Mouse (Mus musculus) stomach, embryonic 14.5 days (tissue): ENCODE measurements around the gene St6galnac3. TPM values are rescaled to one million over a fixed set of nuclear protein-coding genes. Genes with fewer than 3 reads are reported as not detected.

Source experiments
- ATAC-seq: fragments of 200-750 bp; cut with Nextera tagmentation; 2 replicates; pipeline ENCODE4 v1.8.0; 2017; ENCODE audit warnings: low read depth, moderate TSS enrichment; ENCODE audit not compliant: insufficient number of reproducible peaks, insufficient read depth, low FRiP score
- H3K27ac ChIP-seq: fragments of 300-500 bp; sonication (generic); 2 replicates; pipeline ENCODE4 v1.5.1; 2014; ENCODE audit warnings: mild to moderate bottlenecking, low read length, moderate library complexity, mixed read lengths
- H3K27me3 ChIP-seq: fragments of 300-500 bp; sonication (generic); 2 replicates; pipeline ENCODE4 v1.6.1; 2014; ENCODE audit warnings: low read length, control low read depth, mixed read lengths; ENCODE audit not compliant: control insufficient read depth, insufficient read depth
- H3K36me3 ChIP-seq: fragments of 300-500 bp; sonication (generic); 2 replicates; pipeline ENCODE4 v1.6.1; 2014; ENCODE audit warnings: mild to moderate bottlenecking, control low read depth, low read length, moderate library complexity, mixed read lengths; ENCODE audit not compliant: control insufficient read depth, insufficient read depth
- H3K4me1 ChIP-seq: fragments of 300-500 bp; sonication (generic); 2 replicates; pipeline ENCODE4 v1.6.1; 2014; ENCODE audit warnings: low read length, control low read depth, mixed read lengths; ENCODE audit not compliant: control insufficient read depth, insufficient read depth
- H3K4me2 ChIP-seq: fragments of 300-500 bp; sonication (generic); replicated peaks from 2 replicates; pipeline ENCODE4 v1.6.1; 2014; ENCODE audit warnings: low read depth, low read length, control low read depth
- H3K4me3 ChIP-seq: fragments of 300-500 bp; sonication (generic); 2 replicates; pipeline ENCODE4 v1.5.1; 2014; ENCODE audit warnings: low read depth, low read length, control low read depth
- H3K9ac ChIP-seq: fragments of 300-500 bp; sonication (generic); replicated peaks from 2 replicates; pipeline ENCODE4 v1.6.1; 2014; ENCODE audit warnings: low read depth, mild to moderate bottlenecking, control low read depth, low read length, moderate library complexity, mixed read lengths
- H3K9me3 ChIP-seq: fragments of 300-500 bp; sonication (generic); 2 replicates; pipeline ENCODE4 v1.6.1; 2016; ENCODE audit warnings: low read depth, low read length, control low read depth; ENCODE audit not compliant: control insufficient read depth
- WGBS: fragments of 180-500 bp; shearing (Covaris S2); extraction: QIAGEN DNeasy Blood & Tissue Kit; methylation state at CpG from one replicate; pipeline ENCODE4 v1.1.7; 2014; 5-methylcytosine and 5-hydroxymethylcytosine counted together
- polyA plus RNA-seq: library from polyadenylated mRNA; unstranded; fragments of >200 nt; fragmentation: Nextera tagmentation; extraction: Ambion mirVana; gene quantifications from 2 replicates; pipeline ENCODE4 v1.2.1, GENCODE M21; 2014

St6galnac3 gene
- polyA plus RNA-seq, 1 experiment from 2014 or later, result 51.6 TPM

- WGBS, result 41% methylated on average over 7 of the region's 7 CpGs
- peaks cover 4% of the 10 kb centered on the region; the same call in 1 of the 2 replicates for H3K9me3 ChIP-seq
- H3K4me1 ChIP-seq, result peaks cover 31% of the 10 kb centered on the region
- no peaks in the 10 kb centered on the region for H3K27me3 ChIP-seq
- no peak overlapping the region for H3K4me2 ChIP-seq
- H3K4me3 ChIP-seq, result no peak overlapping the region
- H3K9ac ChIP-seq, result no peak overlapping the region
- H3K36me3 ChIP-seq, result no peaks in the 10 kb centered on the region
- H3K27ac ChIP-seq, result no peak overlapping the region
- ATAC-seq, result no peak
Measured at GRCm38 (mm10) chr3:153715646-153716045, 9.3 kb downstream of the St6galnac3 start.

GRCm38 (mm10) chr3:153710545-153710944 is 14.4 kb downstream of the St6galnac3 start:
- Histone ChIP-seq H3K27ac (no peak overlapping the region), H3K9me3 (peaks cover 4% of the 10 kb centered on the region; the same call in 1 of the 2 replicates), H3K9ac (no peak overlapping the region), H3K4me1 (peaks cover 11% of the 10 kb centered on the region), H3K36me3 (no peaks in the 10 kb centered on the region), H3K4me3 (no peak overlapping the region), H3K4me2 (no peak overlapping the region), H3K27me3 (no peaks in the 10 kb centered on the region)
- ATAC-seq, result no peak
- WGBS, result 34% methylated on average over 1 of the region's 1 CpGs

DNA sequence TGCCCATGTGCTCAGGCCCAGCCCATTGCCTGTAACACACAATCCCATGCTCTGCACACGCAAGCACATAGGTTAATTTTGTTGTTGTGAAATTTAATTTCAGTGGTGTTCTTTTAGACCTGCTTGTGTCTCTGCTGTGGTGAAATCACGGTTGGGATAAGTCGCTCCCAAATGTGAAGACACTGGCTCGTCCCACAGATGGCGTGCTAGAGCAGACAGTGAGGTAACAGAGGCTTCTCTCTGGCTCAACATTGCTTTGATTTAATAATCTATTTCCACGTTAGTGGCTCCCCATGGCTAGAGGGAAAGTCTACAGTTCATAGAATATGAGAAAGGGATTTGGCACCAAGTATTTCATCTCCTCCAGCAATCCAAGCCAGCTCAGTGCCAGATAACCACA is 17.3 kb downstream of the St6galnac3 start:
- Histone ChIP-seq H3K9me3 (no peaks in the 10 kb centered on the region), H3K36me3 (no peaks in the 10 kb centered on the region), H3K27ac (no peak overlapping the region), H3K27me3 (no peaks in the 10 kb centered on the region), H3K4me2 (no peak overlapping the region), H3K4me3 (no peak overlapping the region), H3K9ac (no peak overlapping the region), H3K4me1 (peaks cover 3% of the 10 kb centered on the region; the same call in 1 of the 2 replicates)
- ATAC-seq, result no peak
- 78% methylated on average over 6 of the region's 6 CpGs for WGBS

DNA sequence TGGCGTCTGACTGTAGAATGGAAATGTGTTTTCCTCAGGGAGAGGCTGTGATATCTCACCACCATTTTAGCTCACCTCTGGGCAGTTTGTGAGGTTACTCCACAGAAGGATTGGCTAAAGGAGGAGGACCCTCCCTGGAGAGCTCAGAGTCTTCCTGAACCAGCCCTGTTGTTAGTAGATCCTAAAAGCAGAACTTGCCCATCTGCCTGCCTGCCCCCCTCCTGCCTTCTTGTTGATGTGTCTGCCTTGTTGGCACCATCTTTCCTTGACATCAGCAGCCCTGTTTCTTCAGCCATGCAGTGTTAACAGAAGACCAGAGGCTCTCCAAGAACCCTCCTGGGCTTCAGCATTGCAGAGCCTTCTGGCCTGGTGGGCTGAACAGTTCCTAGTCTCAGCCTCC is 18.1 kb downstream of the St6galnac3 start:
- no peak for ATAC-seq
- Histone ChIP-seq H3K27ac (no peak overlapping the region), H3K9ac (no peak overlapping the region), H3K36me3 (no peaks in the 10 kb centered on the region), H3K27me3 (no peaks in the 10 kb centered on the region), H3K4me1 (peaks cover 5% of the 10 kb centered on the region; the same call in 1 of the 2 replicates), H3K4me2 (no peak overlapping the region), H3K4me3 (no peak overlapping the region), H3K9me3 (no peaks in the 10 kb centered on the region)
- 62% methylated on average over 1 of the region's 1 CpGs for WGBS

DNA sequence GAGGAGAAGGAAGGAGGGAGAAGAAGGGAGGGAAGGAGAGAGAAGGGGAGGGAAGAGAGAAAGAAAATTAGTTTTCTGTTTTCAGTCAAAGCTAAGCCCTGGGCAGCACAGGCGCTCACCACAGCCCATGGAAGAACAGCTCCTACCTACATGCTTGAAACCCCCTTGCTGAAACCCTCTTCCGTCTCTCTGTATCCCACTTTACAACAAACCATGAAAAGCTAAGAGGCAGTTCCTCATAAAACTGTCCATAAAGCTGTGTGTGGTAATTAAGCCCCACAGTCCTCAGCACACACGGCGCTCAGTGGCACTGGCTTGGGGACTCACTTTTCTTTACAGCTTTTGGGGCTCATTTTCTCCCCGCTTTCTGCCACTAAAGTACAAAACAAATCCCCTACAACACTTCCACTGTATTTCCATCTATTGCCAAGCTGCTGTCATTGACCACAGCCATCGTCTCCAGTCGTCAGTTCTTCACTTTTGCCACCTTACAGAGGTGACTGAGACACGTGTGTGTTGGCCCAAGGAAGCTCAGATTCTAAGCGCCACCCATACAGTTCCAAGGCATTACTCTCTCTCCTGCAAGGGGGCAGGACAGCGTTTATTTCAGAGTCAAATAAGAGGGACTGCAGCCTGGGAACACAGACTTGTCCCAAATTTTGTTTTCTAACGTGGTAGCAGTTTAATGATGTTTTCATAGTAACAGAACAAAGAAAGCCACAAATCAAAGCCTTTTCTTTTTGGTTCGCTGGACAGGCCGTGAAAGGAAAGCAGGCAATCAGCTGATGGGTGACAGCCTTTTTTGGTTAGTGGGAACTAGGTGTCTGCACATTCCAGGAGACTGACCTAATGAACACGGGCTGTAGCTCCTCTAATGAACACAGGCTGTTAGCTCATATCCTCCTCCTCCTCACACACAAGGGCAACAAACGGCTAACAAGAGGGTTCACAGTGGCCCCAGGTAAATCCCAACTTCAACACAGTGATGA is 22.9 kb downstream of the St6galnac3 start:
- Histone ChIP-seq H3K36me3 (no peaks in the 10 kb centered on the region), H3K27me3 (no peaks in the 10 kb centered on the region), H3K4me3 (no peak overlapping the region), H3K4me2 (no peak overlapping the region), H3K4me1 (peaks cover 10% of the 10 kb centered on the region), H3K27ac (no peak overlapping the region), H3K9ac (no peak overlapping the region), H3K9me3 (no peaks in the 10 kb centered on the region)
- ATAC-seq, result no peak
- 48% methylated on average over 15 of the region's 15 CpGs for WGBS

DNA sequence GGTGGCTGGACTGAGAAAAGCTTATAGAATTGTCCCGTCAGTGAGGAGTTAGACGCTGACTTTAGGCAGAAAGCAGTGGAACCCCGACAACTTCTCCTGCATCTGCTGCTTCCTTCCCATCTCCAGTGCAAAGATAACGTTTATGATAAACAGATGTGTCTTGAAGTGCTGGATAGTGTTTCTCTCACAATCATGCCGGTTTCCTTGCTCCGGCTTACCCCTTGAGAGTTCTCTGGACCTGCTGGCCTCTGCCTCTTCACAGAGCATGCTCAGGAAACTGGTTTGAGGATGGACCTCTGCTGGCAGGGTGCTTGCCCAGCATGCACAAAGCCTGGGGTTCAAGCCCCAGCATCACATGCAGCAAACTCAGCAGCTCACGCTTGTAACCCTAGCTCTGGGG is 23.8 kb downstream of the St6galnac3 start:
- Histone ChIP-seq H3K4me2 (no peak overlapping the region), H3K9ac (no peak overlapping the region)
- WGBS, result 59% methylated on average over 7 of the region's 7 CpGs

GRCm38 (mm10) chr3:153699086-153699485 is 25.9 kb downstream of the St6galnac3 start:
- no peak overlapping the region for H3K4me3 ChIP-seq
- no peak overlapping the region for H3K4me2 ChIP-seq
- 83% methylated on average over 8 of the region's 8 CpGs for WGBS
- H3K9ac ChIP-seq, result no peak overlapping the region
- H3K27me3 ChIP-seq, result no peaks in the 10 kb centered on the region
- no peak for ATAC-seq
- H3K36me3 ChIP-seq, result no peaks in the 10 kb centered on the region
- H3K27ac ChIP-seq, result no peak overlapping the region
- peaks cover 7% of the 10 kb centered on the region; the same call in 1 of the 2 replicates for H3K4me1 ChIP-seq
- H3K9me3 ChIP-seq, result no peaks in the 10 kb centered on the region

More for the DNA sequence above, 23.8 kb downstream of the St6galnac3 start:
- ATAC-seq, result no peak
- Histone ChIP-seq H3K36me3 (no peaks in the 10 kb centered on the region), H3K4me1 (peaks cover 7% of the 10 kb centered on the region; the same call in 1 of the 2 replicates), H3K9me3 (no peaks in the 10 kb centered on the region), H3K27me3 (no peaks in the 10 kb centered on the region), H3K4me3 (no peak overlapping the region), H3K27ac (no peak overlapping the region)

- ATAC-seq, result 0 out of 2 replicates have a peak, but pooled peaks have one; percentile 44
- H3K9ac ChIP-seq, result no peak overlapping the region
- no peaks in the 10 kb centered on the region for H3K27me3 ChIP-seq
- 39% methylated on average over 7 of the region's 7 CpGs for WGBS
- H3K4me1 ChIP-seq, result peaks cover 34% of the 10 kb centered on the region
- peak overlapping the region; percentile 72 for H3K27ac ChIP-seq
- no peak overlapping the region for H3K4me3 ChIP-seq
- H3K9me3 ChIP-seq, result no peaks in the 10 kb centered on the region
- H3K4me2 ChIP-seq, result no peak overlapping the region
- H3K36me3 ChIP-seq, result no peaks in the 10 kb centered on the region
Measured at GRCm38 (mm10) chr3:153692978-153693377, 32.0 kb downstream of the St6galnac3 start.
